Mouse (Mus musculus): ENCODE results near the gene Ctsg. TPM values are rescaled to one million over a fixed set of nuclear protein-coding genes. Genes with fewer than 3 reads are reported as not detected.
"Not testable (repeated sequence)": the region's sequence is repeated elsewhere in the genome, so short reads cannot be mapped to it uniquely, and the experiment has no call there.

Ctsg gene
- polyA plus RNA-seq (2015; fragmentation: Nextera tagmentation; extraction: Ambion mirVana), result 0.36 TPM in 1 of 2 replicates, not detected in the other

DNA sequence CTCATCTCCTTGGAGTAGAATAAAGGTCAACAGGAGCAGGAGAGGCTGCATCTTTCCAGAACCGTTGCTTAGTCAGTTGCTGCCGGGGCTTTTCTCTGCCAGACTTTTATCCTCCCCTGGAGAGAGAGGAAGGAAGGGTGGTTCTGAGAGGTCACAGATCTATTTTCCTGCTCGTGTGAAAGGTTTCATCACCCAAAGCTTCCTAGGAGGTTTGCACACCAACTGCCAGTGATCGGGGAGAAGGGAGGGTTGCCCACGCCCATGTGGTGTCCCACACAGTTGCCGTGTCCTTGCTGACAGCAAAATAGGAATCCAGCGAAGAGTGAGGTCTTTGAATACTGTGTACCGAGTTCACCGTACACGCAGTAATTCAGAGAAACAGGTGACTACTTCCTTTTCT lies at the start of gene Ctsg:
Gene Ctsg, minus strand, starts transcription at position 189 of the 400 bp plus-strand sequence.
- no peaks in the 10 kb centered on the region for H3K9me3 ChIP-seq
- H3K27me3 ChIP-seq, result no peaks in the 10 kb centered on the region
- ATAC-seq (ENCODE audit: insufficient number of reproducible peaks, insufficient read depth, low FRiP score, low TSS enrichment, low read depth), result no peak
- H3K4me1 ChIP-seq, result no peaks in the 10 kb centered on the region
- H3K27ac ChIP-seq, result no peak within 1 kb of the TSS
- 79% methylated on average over 10 of the region's 10 CpGs for WGBS
- H3K9ac ChIP-seq, result no peak within 1 kb of the TSS
- H3K4me2 ChIP-seq, result no peak within 1 kb of the TSS
- no peaks in the 10 kb centered on the region for H3K36me3 ChIP-seq
- no peak within 1 kb of the TSS for H3K4me3 ChIP-seq

GRCm38 (mm10) chr14:56133675-56134074 lies 31.3 kb upstream of the Ctsg start:
- H3K36me3 ChIP-seq; H3K27me3 ChIP-seq; H3K9ac ChIP-seq; H3K4me3 ChIP-seq; ATAC-seq (ENCODE audit: insufficient number of reproducible peaks, insufficient read depth, low FRiP score, low TSS enrichment, low read depth); H3K4me1 ChIP-seq; H3K9me3 ChIP-seq; H3K27ac ChIP-seq; H3K4me2 ChIP-seq: not testable (repeated sequence)
- WGBS, result 89% methylated on average over 1 of the region's 1 CpGs

DNA sequence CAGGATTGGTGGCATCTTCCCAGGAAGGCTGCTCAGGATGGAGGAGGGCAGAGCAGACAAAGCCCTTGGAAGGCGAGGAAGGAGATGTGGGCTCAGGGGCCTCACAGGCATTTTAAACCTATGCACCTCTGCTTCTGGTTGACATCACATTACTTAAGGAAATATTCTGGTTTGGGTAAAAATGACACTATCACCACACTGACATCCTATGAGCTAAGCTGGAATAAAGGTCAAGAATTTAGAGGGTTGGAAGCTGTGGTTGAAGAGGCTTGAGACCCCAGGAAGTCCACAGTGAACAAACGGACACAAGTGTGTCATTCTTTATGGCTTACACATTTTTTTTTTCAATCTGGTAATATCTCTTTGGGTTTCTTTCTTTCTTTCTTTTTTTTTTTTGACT lies 30.1 kb upstream of the Ctsg start, which contains the start of gene Gzmd:
Gene Gzmd, minus strand, starts transcription at position 101 of the 400 bp plus-strand sequence.
- H3K9me3 ChIP-seq; H3K36me3 ChIP-seq; H3K4me2 ChIP-seq; H3K9ac ChIP-seq; H3K27me3 ChIP-seq; ATAC-seq (ENCODE audit: insufficient number of reproducible peaks, insufficient read depth, low FRiP score, low TSS enrichment, low read depth); H3K27ac ChIP-seq; H3K4me3 ChIP-seq; H3K4me1 ChIP-seq: not testable (repeated sequence)
- WGBS, result 76% methylated on average over 2 of the region's 2 CpGs

- no peak overlapping the region for H3K27ac ChIP-seq
- WGBS, result 43% methylated on average over 3 of the region's 3 CpGs
- no peak overlapping the region for H3K9ac ChIP-seq
- H3K36me3 ChIP-seq, result no peaks in the 10 kb centered on the region
- H3K4me1 ChIP-seq, result no peaks in the 10 kb centered on the region
- no peaks in the 10 kb centered on the region for H3K9me3 ChIP-seq
- no peaks in the 10 kb centered on the region for H3K27me3 ChIP-seq
- no peak overlapping the region for H3K4me3 ChIP-seq
- ATAC-seq (ENCODE audit: insufficient number of reproducible peaks, insufficient read depth, low FRiP score, low TSS enrichment, low read depth), result no peak
- no peak overlapping the region for H3K4me2 ChIP-seq
Observed at GRCm38 (mm10) chr14:56128341-56128740, 26.0 kb upstream of the Ctsg start.

DNA sequence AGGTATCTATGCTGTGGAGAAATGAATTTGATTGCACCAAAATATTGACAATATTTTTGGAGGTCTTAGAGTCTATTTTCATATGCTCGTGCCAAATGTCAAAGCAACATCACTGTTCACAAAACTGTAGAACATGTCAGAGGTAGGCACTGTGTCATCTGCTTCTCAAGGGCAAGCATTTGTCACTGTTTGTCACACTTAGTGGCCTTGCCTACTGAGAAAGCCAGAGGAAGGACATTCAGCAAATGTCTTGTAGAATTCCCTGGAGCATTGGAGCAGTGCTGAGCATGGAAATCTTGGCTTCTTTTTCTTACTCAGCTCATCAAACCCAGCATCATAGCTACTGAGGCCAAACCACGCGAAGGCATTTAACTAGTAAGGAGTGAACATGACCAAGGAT lies 21.1 kb upstream of the Ctsg start:
- Histone ChIP-seq H3K27me3 (no peaks in the 10 kb centered on the region), H3K27ac (no peak overlapping the region), H3K9ac (no peak overlapping the region), H3K36me3 (no peaks in the 10 kb centered on the region), H3K9me3 (no peaks in the 10 kb centered on the region), H3K4me1 (no peaks in the 10 kb centered on the region), H3K4me3 (no peak overlapping the region), H3K4me2 (no peak overlapping the region)
- no peak for ATAC-seq (ENCODE audit: insufficient number of reproducible peaks, insufficient read depth, low FRiP score, low TSS enrichment, low read depth)
- 78% methylated on average over 3 of the region's 3 CpGs for WGBS

GRCm38 (mm10) chr14:56120525-56120924 lies 18.2 kb upstream of the Ctsg start, which contains the start of gene Gzme:
TSS of gene Gzme (minus strand) at chr14:56120625.
- no peak for ATAC-seq (ENCODE audit: insufficient number of reproducible peaks, insufficient read depth, low FRiP score, low TSS enrichment, low read depth)

DNA sequence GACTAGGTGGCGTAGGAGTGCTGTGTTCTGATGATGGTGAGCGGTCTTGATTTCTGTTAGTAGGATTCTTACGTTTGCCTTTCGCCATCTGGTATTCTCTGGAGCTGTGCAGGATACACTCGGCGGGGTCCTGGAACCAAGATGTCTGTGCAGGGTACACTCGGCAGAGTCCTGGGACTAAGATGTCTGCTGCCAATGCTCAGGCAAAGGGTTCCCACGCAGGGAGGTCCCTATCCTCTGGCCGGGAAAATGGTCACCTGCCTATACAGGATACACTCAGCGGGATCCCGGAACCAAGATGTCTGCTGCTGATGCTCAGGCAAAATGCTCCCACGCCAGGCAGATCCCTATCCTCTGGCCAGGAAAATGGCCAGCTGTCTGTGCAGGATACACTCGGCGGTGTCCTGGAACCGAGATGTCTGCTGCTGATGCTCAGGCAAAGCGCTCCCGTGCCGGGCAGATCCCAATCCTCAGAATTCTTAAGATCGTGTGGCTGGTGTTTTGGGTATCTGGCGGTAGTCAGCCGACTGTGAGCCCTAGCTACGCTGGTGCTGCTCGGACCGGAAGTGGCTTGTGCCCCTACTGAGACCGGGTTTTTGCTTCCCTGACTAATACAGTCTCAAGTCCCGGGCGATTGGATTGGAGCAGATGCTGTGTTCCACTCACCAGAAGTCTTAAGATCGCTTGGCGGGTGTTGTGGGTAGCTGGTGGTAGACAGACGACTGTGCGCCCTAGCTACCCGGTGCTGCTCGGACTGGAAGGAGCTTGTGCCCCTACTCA lies 13.3 kb upstream of the Ctsg start:
- not testable (repeated sequence) for H3K4me3 ChIP-seq; H3K27me3 ChIP-seq; ATAC-seq (ENCODE audit: insufficient number of reproducible peaks, insufficient read depth, low FRiP score, low TSS enrichment, low read depth); H3K36me3 ChIP-seq; H3K4me2 ChIP-seq; H3K9me3 ChIP-seq; H3K27ac ChIP-seq; H3K9ac ChIP-seq; H3K4me1 ChIP-seq
- WGBS, result 91% methylated on average over 33 of the region's 33 CpGs

More at GRCm38 (mm10) chr14:56120525-56120924, 18.2 kb upstream of the Ctsg start, which contains the start of gene Gzme:
- Histone ChIP-seq H3K4me3 (no peak within 1 kb of the TSS), H3K4me1 (no peaks in the 10 kb centered on the region), H3K4me2 (no peak within 1 kb of the TSS), H3K9ac (no peak within 1 kb of the TSS), H3K27me3 (no peaks in the 10 kb centered on the region), H3K9me3 (no peaks in the 10 kb centered on the region), H3K36me3 (no peaks in the 10 kb centered on the region), H3K27ac (no peak within 1 kb of the TSS)

DNA sequence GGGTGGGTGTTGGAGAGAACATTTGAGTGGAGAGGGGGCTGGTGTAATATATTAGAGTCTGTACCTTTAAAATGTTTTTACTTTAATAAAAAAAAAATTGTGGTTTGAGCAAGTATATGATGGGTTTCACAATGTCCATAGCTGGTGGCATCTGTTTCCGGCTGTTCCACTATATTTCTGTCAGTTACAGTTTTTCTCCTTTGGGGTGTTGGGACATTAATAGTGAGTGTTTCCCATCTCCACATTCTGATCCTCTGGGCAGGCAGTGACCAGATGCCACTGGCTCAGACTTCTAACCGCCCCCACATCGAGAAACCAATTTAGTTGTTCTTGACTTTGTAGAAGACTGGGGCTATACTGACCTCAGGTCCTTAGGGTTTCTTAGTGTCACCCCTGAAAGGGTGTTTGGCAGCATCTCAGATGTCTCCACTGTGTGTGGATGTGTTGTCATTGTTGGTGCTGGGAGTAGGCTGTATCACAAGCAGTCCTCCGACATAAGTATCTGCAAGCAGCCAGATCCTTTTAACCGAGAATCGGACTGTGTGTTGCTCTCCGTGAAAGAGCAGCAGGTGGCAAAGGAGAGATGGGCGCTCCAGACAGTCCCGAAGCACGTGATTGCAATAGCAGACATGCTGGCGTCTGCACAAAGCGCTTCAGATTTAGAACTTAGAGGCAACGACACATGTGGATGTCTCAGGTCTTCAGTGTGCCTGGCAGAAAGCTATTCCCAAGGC lies 3.2 kb upstream of the Ctsg start:
- H3K4me3 ChIP-seq, result no peak overlapping the region
- no peak for ATAC-seq (ENCODE audit: insufficient number of reproducible peaks, insufficient read depth, low FRiP score, low TSS enrichment, low read depth)
- WGBS, result 78% methylated on average over 13 of the region's 13 CpGs
- H3K9me3 ChIP-seq, result no peaks in the 10 kb centered on the region
- no peaks in the 10 kb centered on the region for H3K4me1 ChIP-seq
- no peak overlapping the region for H3K4me2 ChIP-seq
- H3K27ac ChIP-seq, result no peak overlapping the region
- H3K27me3 ChIP-seq, result no peaks in the 10 kb centered on the region
- no peak overlapping the region for H3K9ac ChIP-seq
- H3K36me3 ChIP-seq, result no peaks in the 10 kb centered on the region

DNA sequence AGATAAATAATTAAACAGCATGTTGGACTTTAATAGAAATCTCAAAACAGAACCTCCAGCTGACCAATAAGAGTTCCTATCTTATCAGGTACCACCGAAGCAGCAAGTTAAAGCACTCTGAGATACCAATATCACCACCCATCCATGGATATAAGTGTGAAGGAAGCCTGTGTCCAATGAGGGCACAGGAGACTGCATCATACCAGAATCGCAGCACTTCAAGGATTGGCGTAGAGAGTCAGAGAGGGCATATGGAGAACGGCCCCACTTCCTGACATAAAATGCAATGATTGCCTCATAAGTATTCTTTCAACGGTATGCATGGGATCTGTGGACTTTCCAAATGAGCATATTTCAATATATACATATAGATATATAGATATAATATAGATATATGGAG lies 2.6 kb upstream of the Ctsg start:
- Histone ChIP-seq H3K36me3 (no peaks in the 10 kb centered on the region), H3K4me2 (no peak overlapping the region), H3K9ac (no peak overlapping the region), H3K4me1 (no peaks in the 10 kb centered on the region), H3K27me3 (no peaks in the 10 kb centered on the region), H3K27ac (no peak overlapping the region), H3K4me3 (no peak overlapping the region), H3K9me3 (no peaks in the 10 kb centered on the region)
- ATAC-seq (ENCODE audit: insufficient number of reproducible peaks, insufficient read depth, low FRiP score, low TSS enrichment, low read depth), result no peak
- 83% methylated on average over 5 of the region's 5 CpGs for WGBS

DNA sequence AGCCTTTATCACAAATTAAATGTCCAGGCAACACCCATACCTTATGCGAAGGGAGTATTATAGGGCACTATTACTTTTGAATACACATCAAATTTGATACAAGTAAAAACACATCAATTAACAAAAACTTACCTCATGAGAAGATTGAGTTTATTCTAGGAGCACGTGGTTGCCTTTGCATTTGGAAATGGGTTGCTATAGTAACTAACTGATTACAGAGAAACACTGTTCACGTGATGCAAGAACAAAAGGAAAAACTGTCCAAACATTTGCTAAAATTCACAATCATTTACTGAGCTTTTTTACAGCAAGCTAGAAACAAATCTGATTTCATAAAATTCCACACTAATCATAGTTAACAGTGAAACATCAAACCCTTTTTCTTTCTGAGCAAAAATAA lies 1.1 kb upstream of the Ctsg start:
- H3K9me3 ChIP-seq, result no peaks in the 10 kb centered on the region
- no peak for ATAC-seq (ENCODE audit: insufficient number of reproducible peaks, insufficient read depth, low FRiP score, low TSS enrichment, low read depth)

DNA sequence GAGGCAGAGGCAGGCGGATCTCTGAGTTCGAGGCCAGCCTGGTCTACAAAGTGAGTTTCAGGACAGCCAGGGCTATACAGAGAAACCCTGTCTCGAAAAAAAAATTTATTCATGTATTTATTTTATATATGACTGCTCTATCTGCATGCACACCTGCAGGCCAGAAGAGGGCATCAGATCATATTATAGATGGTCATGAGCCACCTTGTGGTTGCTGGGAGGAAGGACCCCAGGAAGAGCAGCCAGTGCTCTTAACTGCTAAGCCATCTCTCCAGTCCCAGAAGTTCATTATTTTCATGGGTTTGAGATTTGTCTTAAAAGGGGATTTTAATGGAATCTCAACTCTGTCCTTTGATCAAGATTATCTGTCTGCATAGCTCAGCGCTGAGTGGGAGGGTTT lies 3.4 kb downstream of the Ctsg start:
- 79% methylated on average over 4 of the region's 4 CpGs for WGBS
- no peak overlapping the region for H3K4me2 ChIP-seq

More for the DNA sequence above, 1.1 kb upstream of the Ctsg start:
- no peaks in the 10 kb centered on the region for H3K27me3 ChIP-seq
- 58% methylated on average over 3 of the region's 3 CpGs for WGBS
- no peak overlapping the region for H3K4me2 ChIP-seq
- H3K4me3 ChIP-seq, result no peak overlapping the region
- no peaks in the 10 kb centered on the region for H3K36me3 ChIP-seq
- H3K9ac ChIP-seq, result no peak overlapping the region
- no peaks in the 10 kb centered on the region for H3K4me1 ChIP-seq
- no peak overlapping the region for H3K27ac ChIP-seq

DNA sequence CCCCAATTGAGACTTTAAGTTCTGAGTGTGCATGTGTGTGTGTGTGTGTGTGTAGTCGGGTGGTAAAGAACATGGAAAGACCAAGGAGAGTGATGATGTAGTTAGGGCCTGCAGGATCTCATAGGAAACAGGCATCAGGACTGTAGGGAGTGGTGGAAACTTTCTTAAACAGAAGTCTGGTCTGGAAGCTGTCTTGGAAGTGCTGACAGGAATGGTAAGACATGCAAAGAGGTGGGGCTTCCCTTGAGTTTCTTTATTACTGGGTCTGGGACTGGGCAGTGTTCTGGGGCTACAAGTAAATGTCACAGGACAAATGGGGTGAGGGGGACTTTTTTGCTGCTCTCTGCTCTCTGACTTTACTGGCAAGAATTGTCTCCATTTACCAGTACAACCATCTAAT lies 4.8 kb downstream of the Ctsg start:
- H3K4me3 ChIP-seq, result no peak overlapping the region
- H3K4me1 ChIP-seq, result no peaks in the 10 kb centered on the region
- no peak overlapping the region for H3K27ac ChIP-seq
- H3K9ac ChIP-seq, result no peak overlapping the region
- ATAC-seq (ENCODE audit: insufficient number of reproducible peaks, insufficient read depth, low FRiP score, low TSS enrichment, low read depth), result no peak
- WGBS, result 86% methylated on average over 1 of the region's 1 CpGs
- H3K9me3 ChIP-seq, result no peaks in the 10 kb centered on the region
- no peak overlapping the region for H3K4me2 ChIP-seq
- H3K27me3 ChIP-seq, result no peaks in the 10 kb centered on the region
- H3K36me3 ChIP-seq, result no peaks in the 10 kb centered on the region

More for the DNA sequence above, 3.4 kb downstream of the Ctsg start:
- H3K27ac ChIP-seq, result no peak overlapping the region
- ATAC-seq (ENCODE audit: insufficient number of reproducible peaks, insufficient read depth, low FRiP score, low TSS enrichment, low read depth), result no peak
- H3K27me3 ChIP-seq, result no peaks in the 10 kb centered on the region
- no peaks in the 10 kb centered on the region for H3K9me3 ChIP-seq
- no peak overlapping the region for H3K9ac ChIP-seq
- no peaks in the 10 kb centered on the region for H3K4me1 ChIP-seq
- H3K4me3 ChIP-seq, result no peak overlapping the region
- no peaks in the 10 kb centered on the region for H3K36me3 ChIP-seq

All from embryonic facial prominence, embryonic 13.5 days (tissue).